In genomic region chr11:114642184-114642583, GRCm38 (mm10) we compare ENCODE assay signal across 15 mouse cellular contexts. TPM values are rescaled to one million over a fixed set of nuclear protein-coding genes. Genes with fewer than 3 reads are reported as not detected.
DNase-seq lines count a peak whose midpoint lies in the region; ATAC-seq and TF ChIP-seq lines count a peak whose summit lies in the region.
"Had no signal": no experiment of that assay in that cellular context is flagged by ENCODE, and none has a peak within 500 bp of the region (broad histone marks: within the 10 kb centered on the region; RNA-seq: fewer than 3 reads in every experiment).

No protein-coding gene starts in this region.

- intact Hi-C loops in left cerebral cortex, postnatal 14 days (cut with DNase I), result no loop called here

- peak overlapping the region; percentile 41 for H3K4me3 ChIP-seq in ES-Bruce4 (ENCODE audit: low read depth, low read length)
- H3K4me3 ChIP-seq in forebrain, embryonic 12.5 days (replicated peaks), result no peak overlapping the region
- no peak overlapping the region for H3K4me3 ChIP-seq in lung, postnatal 0 days (ENCODE audit: low read depth, low read length)
- H3K4me3 ChIP-seq: limb, embryonic 15.5 days had no signal

- H3K4me1 ChIP-seq in ES-Bruce4 (ENCODE audit: control insufficient read depth, insufficient read depth, low read length), result peaks cover 3% of the 10 kb centered on the region
- H3K4me1 ChIP-seq in forebrain, embryonic 12.5 days, result peaks cover 36% of the 10 kb centered on the region
- H3K4me1 ChIP-seq in lung, postnatal 0 days (ENCODE audit: insufficient read depth, low read depth, low read length), result no peaks in the 10 kb centered on the region

- no peak for TF ChIP-seq CTCF in ES-Bruce4 (IDR thresholded peaks at IDR 0.05; ENCODE audit: low read depth, low read length)
- TF ChIP-seq CTCF in lung, postnatal 0 days (IDR thresholded peaks at IDR 0.05), result no peak

- ATAC-seq in forebrain, embryonic 12.5 days (ENCODE audit: low FRiP score), result peak; percentile 72; the same call in 1 of the 2 replicates
- ATAC-seq in lung, postnatal 0 days, result no peak
- ATAC-seq: activated CD4-positive, CD25-positive, alpha-beta regulatory T cell, adult 4 months had no signal

- peak; percentile 73 for DNase-seq in ZHBTc4 (ENCODE audit: low read depth, low spot score)
- peak; percentile 47 for DNase-seq in mesoderm, embryonic 11.5 days (ENCODE audit: low read depth, low spot score)
- no peak for DNase-seq in left cerebral cortex, postnatal 14 days (ENCODE audit: low spot score in 2 of 2)
- DNase-seq in heart, adult 9 months (ENCODE audit: low spot score in 2 of 2), result no peak
- no peak for DNase-seq in lung, postnatal 0 days (ENCODE audit: low spot score)
- no peak for DNase-seq in lung, postnatal 4 days
- DNase-seq: heart, adult 11 months; heart, postnatal 4 days; kidney, adult 9 months; lung, embryonic 14.5 days; thymus, adult 18-20 months had no signal

- H3K27ac ChIP-seq in ES-Bruce4 (ENCODE audit: insufficient read depth, low read length), result peak overlapping the region; percentile 37
- no peak overlapping the region for H3K27ac ChIP-seq in forebrain, embryonic 12.5 days
- no peak overlapping the region for H3K27ac ChIP-seq in lung, postnatal 0 days (ENCODE audit: low read length)
- H3K27ac ChIP-seq: limb, embryonic 15.5 days had no signal

- TF ChIP-seq EP300 in ES-Bruce4 (IDR thresholded peaks at IDR 0.05; ENCODE audit: insufficient read depth, low read depth, low read length), result no peak
- no peak for TF ChIP-seq EP300 in lung, postnatal 0 days (IDR thresholded peaks at IDR 0.05)

- peak; percentile 89 for TF ChIP-seq POLR2A in ES-Bruce4 (IDR thresholded peaks at IDR 0.05; ENCODE audit: insufficient read depth, low read length)

- H3K36me3 ChIP-seq in ES-Bruce4 (ENCODE audit: control insufficient read depth, insufficient read depth, low read length, poor library complexity, severe bottlenecking), result no peaks in the 10 kb centered on the region
- no peaks in the 10 kb centered on the region for H3K36me3 ChIP-seq in forebrain, embryonic 12.5 days (replicated peaks)
- H3K36me3 ChIP-seq in lung, postnatal 0 days (ENCODE audit: insufficient read depth, low read length), result no peaks in the 10 kb centered on the region
- H3K36me3 ChIP-seq: limb, embryonic 15.5 days had no signal

- no peak overlapping the region for H3K9ac ChIP-seq in ES-Bruce4 (ENCODE audit: low read depth, poor library complexity, severe bottlenecking)
- H3K9ac ChIP-seq in forebrain, embryonic 12.5 days, result no peak overlapping the region
- no peak overlapping the region for H3K9ac ChIP-seq in lung, postnatal 0 days (replicated peaks; ENCODE audit: low read depth)
- H3K9ac ChIP-seq: limb, embryonic 15.5 days; lung, embryonic 14.5 days had no signal

- H3K9me3 ChIP-seq in ES-Bruce4 (replicated peaks; ENCODE audit: control insufficient read depth, insufficient read depth, low read length, poor library complexity, severe bottlenecking), result 0 out of 2 replicates have a peak, but pooled peaks cover 3% of the 10 kb centered on the region
- 0 out of 2 replicates have a peak, but pooled peaks cover 3% of the 10 kb centered on the region for H3K9me3 ChIP-seq in forebrain, embryonic 12.5 days
- H3K9me3 ChIP-seq in lung, postnatal 0 days (ENCODE audit: low read length), result no peaks in the 10 kb centered on the region
- H3K9me3 ChIP-seq: limb, embryonic 15.5 days had no signal

- H3K4me2 ChIP-seq in forebrain, embryonic 12.5 days, result 0 out of 2 replicates have a peak overlapping the region, but pooled peaks have one; percentile 4
- no peak overlapping the region for H3K4me2 ChIP-seq in lung, postnatal 0 days (replicated peaks; ENCODE audit: low read depth, low read length)
- H3K4me2 ChIP-seq: limb, embryonic 15.5 days; lung, embryonic 14.5 days had no signal

- no peaks in the 10 kb centered on the region for H3K27me3 ChIP-seq in ES-Bruce4 (ENCODE audit: control insufficient read depth, insufficient read depth, low read length, poor library complexity, severe bottlenecking)
- H3K27me3 ChIP-seq in forebrain, embryonic 12.5 days, result peaks cover 35% of the 10 kb centered on the region
- 0 out of 2 replicates have a peak, but pooled peaks cover 10% of the 10 kb centered on the region for H3K27me3 ChIP-seq in lung, postnatal 0 days (replicated peaks; ENCODE audit: insufficient read depth, low read length)

- WGBS in forebrain, embryonic 12.5 days, result 42% methylated on average over 12 of the region's 12 CpGs
- WGBS in lung, postnatal 0 days, result 48% methylated on average over 12 of the region's 12 CpGs

RNA-seq across cellular contexts. Expression of gene Rpl38, which starts 26.1 kb away (rescaled TPM):
- 1,928 and 2,044 TPM in 2 replicates for polyA plus RNA-seq in ES-Bruce4 (2011; ENCODE audit: insufficient read depth, insufficient read length, low read depth, missing spikeins)
- 859 and 942 TPM in 2 replicates for polyA plus RNA-seq in forebrain, embryonic 12.5 days (2016; fragmentation: Nextera tagmentation; extraction: Ambion mirVana)
- total RNA-seq in left cerebral cortex, postnatal 14 days (2021), result 100 to 1,000 TPM; 737 to 799 TPM
- polyA plus RNA-seq in lung, postnatal 0 days (2015; fragmentation: Nextera tagmentation; extraction: Ambion mirVana), result 728 and 824 TPM in 2 replicates

RNA-seq across cellular contexts. Expression of gene Ttyh2, which starts 33.0 kb away (rescaled TPM):
- polyA plus RNA-seq in ES-Bruce4 (2011; ENCODE audit: insufficient read depth, insufficient read length, low read depth, missing spikeins), result 11.7 and 11.8 TPM in 2 replicates
- polyA plus RNA-seq in forebrain, embryonic 12.5 days (2016; fragmentation: Nextera tagmentation; extraction: Ambion mirVana), result 11.8 and 13.0 TPM in 2 replicates
- total RNA-seq in left cerebral cortex, postnatal 14 days (2021), result 10 to 100 TPM; 24.0 to 24.6 TPM
- 20.1 and 22.3 TPM in 2 replicates for polyA plus RNA-seq in lung, postnatal 0 days (2015; fragmentation: Nextera tagmentation; extraction: Ambion mirVana)

Comparison
In these comparisons a context has a peak if more than half of its experiments do, and no peak if none do; other contexts are left out.
1. DNase-seq: peak in ZHBTc4 (single experiment) and mesoderm, embryonic 11.5 days (single experiment); none in left cerebral cortex, postnatal 14 days (0 of 2), heart, adult 9 months (0 of 2), lung, postnatal 0 days (single experiment) and lung, postnatal 4 days (0 of 2).